Mouse (Mus musculus) neural tube, embryonic 15.5 days (tissue): ENCODE results near the gene Actl6b. TPM values are rescaled to one million over a fixed set of nuclear protein-coding genes. Genes with fewer than 3 reads are reported as not detected.
A peak's percentile ranks its signal among the peaks of the same experiment; 100 is the strongest.

ENCODE experiments used
- ATAC-seq: fragments of 200-750 bp; cut with Nextera tagmentation; 2 replicates; pipeline ENCODE4 v1.8.0; 2017; ENCODE audit warnings: mild to moderate bottlenecking, moderate TSS enrichment, moderate library complexity; ENCODE audit not compliant: low FRiP score
- H3K27ac ChIP-seq: fragments of 300-500 bp; sonication (generic); replicated peaks from 2 replicates; pipeline ENCODE4 v1.5.1; 2015; ENCODE audit warnings: mild to moderate bottlenecking, inconsistent platforms
- H3K27me3 ChIP-seq: fragments of 300-500 bp; sonication (generic); replicated peaks from 2 replicates; pipeline ENCODE4 v1.6.1; 2015; ENCODE audit warnings: inconsistent platforms
- H3K36me3 ChIP-seq: fragments of 300-500 bp; sonication (generic); 2 replicates; pipeline ENCODE4 v1.6.1; 2015; ENCODE audit warnings: inconsistent platforms
- H3K4me1 ChIP-seq: fragments of 300-500 bp; sonication (generic); 2 replicates; pipeline ENCODE4 v1.6.1; 2015; ENCODE audit warnings: inconsistent platforms
- H3K4me2 ChIP-seq: fragments of 300-500 bp; sonication (generic); 2 replicates; pipeline ENCODE4 v1.6.1; 2015; ENCODE audit warnings: inconsistent platforms, mild to moderate bottlenecking, moderate library complexity
- H3K4me3 ChIP-seq: fragments of 300-500 bp; sonication (generic); replicated peaks from 2 replicates; pipeline ENCODE4 v1.5.1; 2015; ENCODE audit warnings: mild to moderate bottlenecking, inconsistent platforms
- H3K9ac ChIP-seq: fragments of 300-500 bp; sonication (generic); replicated peaks from 2 replicates; pipeline ENCODE4 v1.6.1; 2015; ENCODE audit warnings: mild to moderate bottlenecking, inconsistent platforms
- H3K9me3 ChIP-seq: fragments of 300-500 bp; sonication (generic); replicated peaks from 2 replicates; pipeline ENCODE4 v1.6.1; 2016; ENCODE audit warnings: inconsistent platforms
- WGBS: fragments of 180-500 bp; shearing (Covaris S2); methylation state at CpG from one replicate; pipeline ENCODE4 v1.1.7; 2015; ENCODE audit warnings: mixed read lengths; 5-methylcytosine and 5-hydroxymethylcytosine counted together
- polyA plus RNA-seq: library from polyadenylated mRNA; unstranded; fragments of >200 nt; fragmentation: Nextera tagmentation; extraction: Ambion mirVana; gene quantifications from 2 replicates; pipeline ENCODE4 v1.2.1, GENCODE M21; 2015

Actl6b gene
- polyA plus RNA-seq, 1 experiment from 2014 or later = 258 TPM

DNA sequence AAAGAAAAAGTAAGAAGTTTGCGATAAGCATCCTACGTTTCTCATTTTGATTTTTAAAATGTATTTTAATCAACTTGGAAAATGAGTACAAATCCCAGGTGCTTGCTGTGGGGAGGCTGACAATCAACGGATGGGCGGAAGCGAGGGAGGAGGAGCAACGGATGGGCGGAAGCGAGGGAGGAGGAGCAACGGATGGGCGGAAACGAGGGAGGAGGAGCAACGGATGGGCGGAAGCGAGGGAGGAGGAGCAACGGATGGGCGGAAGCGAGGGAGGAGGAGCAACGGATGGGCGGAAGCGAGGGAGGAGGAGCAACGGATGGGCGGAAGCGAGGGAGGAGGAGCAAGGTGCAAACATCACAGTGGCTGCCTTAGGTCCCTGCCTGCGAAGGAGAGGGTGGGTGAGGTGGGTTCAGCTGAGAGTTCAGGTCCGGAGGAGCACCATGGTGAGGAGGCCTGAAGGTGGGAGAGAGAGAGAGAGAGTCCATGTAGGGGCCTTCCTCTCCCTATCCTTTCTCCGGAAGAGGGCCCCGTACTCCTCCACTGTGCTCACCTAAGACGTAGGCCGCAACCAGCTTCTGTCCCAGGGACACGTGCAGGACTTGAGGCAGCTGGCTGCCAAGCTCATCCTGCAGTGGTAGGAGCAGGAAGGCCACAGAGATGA, 43.4 kb downstream of the Actl6b start:
- Histone ChIP-seq H3K27me3 (no peaks in the 10 kb centered on the region), H3K4me1 (peaks cover 22% of the 10 kb centered on the region), H3K36me3 (peaks cover 12% of the 10 kb centered on the region), H3K4me2 (peak overlapping the region; percentile 45), H3K4me3 (0 out of 2 replicates have a peak overlapping the region, but pooled peaks have one; percentile 6), H3K9ac (no peak overlapping the region), H3K9me3 (no peaks in the 10 kb centered on the region), H3K27ac (no peak overlapping the region)
- WGBS = 28% methylated on average over 29 of the region's 30 CpGs
- ATAC-seq = no peak

DNA sequence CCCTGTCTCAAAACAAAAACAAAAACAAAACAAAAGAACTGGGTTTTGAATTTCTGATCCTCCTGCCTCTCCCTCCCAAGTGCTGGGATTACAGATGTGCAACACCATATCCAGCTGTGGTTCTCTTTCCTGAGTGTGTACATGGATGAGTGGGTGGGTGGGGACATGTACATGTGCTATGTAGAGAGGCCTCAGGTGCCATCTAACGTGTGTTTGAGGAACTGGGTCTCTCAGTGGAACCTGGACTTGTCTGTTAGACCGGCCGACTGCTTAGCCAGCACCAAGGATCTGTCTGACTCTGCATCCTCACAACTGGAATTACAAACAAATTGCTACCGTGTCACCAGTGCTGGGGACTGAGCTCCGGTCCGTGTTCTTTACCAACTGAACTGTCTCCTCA, 44.3 kb downstream of the Actl6b start:
- no peak for ATAC-seq
- Histone ChIP-seq H3K9me3 (no peaks in the 10 kb centered on the region), H3K4me3 (no peak overlapping the region), H3K27ac (no peak overlapping the region), H3K4me1 (peaks cover 28% of the 10 kb centered on the region), H3K4me2 (no peak overlapping the region), H3K27me3 (no peaks in the 10 kb centered on the region), H3K36me3 (peaks cover 12% of the 10 kb centered on the region), H3K9ac (no peak overlapping the region)
- 97% methylated on average over 6 of the region's 6 CpGs for WGBS

GRCm38 (mm10) chr5:137598100-137598826, 44.9 kb downstream of the Actl6b start:
- H3K4me1 ChIP-seq = peaks cover 30% of the 10 kb centered on the region
- no peak for ATAC-seq
- H3K27ac ChIP-seq = no peak overlapping the region
- no peak overlapping the region for H3K4me3 ChIP-seq
- no peak overlapping the region for H3K4me2 ChIP-seq
- 95% methylated on average over 2 of the region's 2 CpGs for WGBS
- peaks cover 12% of the 10 kb centered on the region for H3K36me3 ChIP-seq
- no peaks in the 10 kb centered on the region for H3K27me3 ChIP-seq
- H3K9ac ChIP-seq = no peak overlapping the region
- H3K9me3 ChIP-seq = no peaks in the 10 kb centered on the region

GRCm38 (mm10) chr5:137599600-137599999, 46.3 kb downstream of the Actl6b start:
- Histone ChIP-seq H3K36me3 (peaks cover 12% of the 10 kb centered on the region), H3K9ac (peak overlapping the region; percentile 87), H3K4me1 (peaks cover 30% of the 10 kb centered on the region), H3K4me3 (peak overlapping the region; percentile 85), H3K4me2 (peak overlapping the region; percentile 90), H3K27me3 (no peaks in the 10 kb centered on the region), H3K9me3 (no peaks in the 10 kb centered on the region), H3K27ac (no peak overlapping the region)
- WGBS = 83% methylated on average over 9 of the region's 9 CpGs
- ATAC-seq = no peak

DNA sequence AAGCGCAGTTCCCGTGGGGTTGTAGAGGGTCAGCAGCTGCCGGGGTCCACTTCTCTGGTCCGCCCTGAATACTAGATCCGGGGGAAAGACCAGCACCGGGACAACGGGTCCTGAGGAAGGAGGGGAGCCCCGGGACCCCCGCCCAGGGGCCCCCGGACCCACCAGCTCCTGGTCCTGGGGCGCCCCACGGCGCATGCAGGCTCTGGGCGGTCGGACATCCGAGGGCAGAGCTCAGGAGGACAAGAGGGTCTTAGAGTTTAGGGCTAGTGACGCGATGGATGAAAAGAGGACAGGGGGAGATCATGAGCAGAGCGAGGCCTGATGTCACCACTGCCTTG, 46.9 kb downstream of the Actl6b start:
- no peak for ATAC-seq
- Histone ChIP-seq H3K36me3 (peaks cover 12% of the 10 kb centered on the region), H3K27ac (peak overlapping the region; percentile 92), H3K4me3 (peak overlapping the region; percentile 85), H3K4me2 (peak overlapping the region; percentile 90), H3K27me3 (no peaks in the 10 kb centered on the region), H3K9me3 (no peaks in the 10 kb centered on the region), H3K9ac (peak overlapping the region; percentile 87), H3K4me1 (peaks cover 30% of the 10 kb centered on the region)
- 2% methylated on average over 19 of the region's 19 CpGs for WGBS

DNA sequence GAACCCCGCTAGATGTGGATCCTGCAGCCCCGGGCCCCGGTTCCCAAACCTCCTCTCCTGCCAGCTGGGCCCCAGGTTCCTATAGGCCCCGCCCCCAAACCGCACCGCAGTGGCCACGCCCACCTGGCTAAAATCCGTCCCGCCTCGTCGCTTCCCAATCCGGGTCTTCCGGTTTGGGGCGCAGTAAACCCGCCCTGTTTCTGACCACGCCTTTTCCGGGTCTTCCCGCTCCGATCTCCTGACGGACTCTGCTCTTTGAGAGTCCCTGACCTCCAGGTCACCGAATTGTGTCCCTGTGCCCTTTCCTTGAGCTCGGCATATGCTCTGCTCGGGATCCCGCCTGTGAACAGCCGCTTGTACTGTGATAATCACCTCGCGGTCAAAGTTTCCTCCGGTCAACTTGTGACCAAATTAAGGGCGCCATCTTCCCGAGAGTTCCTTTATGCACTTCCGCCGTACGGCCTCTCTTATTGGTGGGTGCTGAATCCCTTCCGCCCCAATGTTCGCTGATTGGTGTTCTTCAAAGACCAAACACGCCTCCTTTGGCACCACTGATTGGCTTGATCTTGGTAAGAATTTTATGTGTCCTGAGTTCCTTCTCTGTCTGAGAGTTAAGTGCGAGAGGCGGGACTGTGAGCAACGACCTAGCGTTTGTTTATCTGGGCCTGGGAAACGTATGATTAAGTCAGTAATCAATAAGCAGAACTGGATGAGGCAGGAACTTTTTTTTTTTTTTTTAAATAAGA, 47.5 kb downstream of the Actl6b start, which contains the start of gene Mospd3:
Mospd3 (minus strand) TSS at position 440 of the 746 bp plus-strand sequence.
- Histone ChIP-seq H3K4me3 (peak within 1 kb of the TSS; percentile 85), H3K27me3 (no peaks in the 10 kb centered on the region), H3K9me3 (no peaks in the 10 kb centered on the region), H3K4me1 (peaks cover 30% of the 10 kb centered on the region), H3K36me3 (peaks cover 9% of the 10 kb centered on the region), H3K9ac (peak within 1 kb of the TSS; percentile 87), H3K4me2 (peak within 1 kb of the TSS; percentile 90), H3K27ac (peak within 1 kb of the TSS; percentile 92)
- ATAC-seq = peak; percentile 96
- WGBS = under 1% methylated on average over 41 of the region's 41 CpGs

DNA sequence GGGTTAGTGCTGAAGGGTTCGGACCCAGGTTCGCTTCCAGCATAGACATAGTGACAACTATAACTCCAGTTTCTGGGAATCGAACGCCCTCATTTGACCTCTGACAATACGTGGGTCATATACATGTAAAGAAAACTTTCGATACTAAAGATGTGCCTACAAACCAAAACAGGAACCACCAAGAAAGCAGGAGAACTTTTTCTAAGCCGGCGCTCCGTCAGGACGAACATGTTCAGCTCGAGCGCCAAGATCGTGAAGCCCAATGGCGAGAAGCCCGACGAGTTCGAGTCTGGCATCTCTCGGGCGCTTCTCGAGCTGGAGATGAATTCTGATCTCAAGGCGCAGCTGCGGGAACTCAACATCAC, 48.0 kb downstream of the Actl6b start:
- Histone ChIP-seq H3K9me3 (no peaks in the 10 kb centered on the region), H3K4me2 (peak overlapping the region; percentile 90), H3K4me1 (peaks cover 30% of the 10 kb centered on the region), H3K27ac (peak overlapping the region; percentile 92), H3K9ac (peak overlapping the region; percentile 42), H3K36me3 (peaks cover 9% of the 10 kb centered on the region), H3K27me3 (no peaks in the 10 kb centered on the region), H3K4me3 (peak overlapping the region; percentile 85)
- ATAC-seq = no peak
- WGBS = under 1% methylated on average over 22 of the region's 22 CpGs

DNA sequence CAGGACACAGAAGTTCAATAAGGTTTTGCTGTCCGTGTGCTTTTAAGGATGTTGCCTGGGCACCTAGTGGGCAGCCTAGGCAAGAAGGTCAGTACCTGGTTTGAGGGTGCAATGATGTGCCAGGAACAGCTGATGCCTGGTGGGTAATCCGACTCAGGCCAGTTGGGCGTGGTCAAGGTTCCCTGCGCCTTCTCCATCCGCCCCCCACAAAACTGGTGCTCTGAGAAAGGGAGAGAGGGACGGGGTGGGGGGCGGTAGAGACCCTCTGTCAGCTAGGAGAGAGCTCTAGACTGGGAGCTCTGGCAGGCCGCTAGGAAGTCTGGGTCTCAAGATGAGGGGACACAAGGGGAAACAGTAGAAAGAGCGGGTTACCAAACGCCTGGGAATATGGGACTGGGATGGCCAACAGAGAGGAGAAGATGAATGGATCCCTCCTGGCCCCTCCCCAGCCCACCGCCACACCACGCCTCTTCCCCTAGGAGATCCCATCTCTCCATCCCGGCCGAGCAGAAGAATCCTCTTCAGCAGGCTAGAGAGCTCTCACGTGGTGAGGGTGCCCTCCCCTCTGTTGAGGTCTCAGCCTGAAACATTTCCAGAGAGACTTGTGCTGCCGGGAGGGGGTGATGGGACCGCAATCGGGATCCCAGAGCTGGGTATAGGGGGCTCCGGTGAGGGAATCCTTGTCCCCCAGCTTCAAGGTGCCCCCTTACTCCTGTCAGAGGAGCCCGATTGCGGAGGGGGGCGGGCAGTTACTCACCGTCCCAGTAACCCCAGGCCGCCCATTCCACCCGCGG, 54.7 kb downstream of the Actl6b start:
- Histone ChIP-seq H3K27me3 (peaks cover 13% of the 10 kb centered on the region), H3K4me3 (no peak overlapping the region), H3K36me3 (no peaks in the 10 kb centered on the region), H3K4me2 (peak overlapping the region; percentile 47), H3K27ac (no peak overlapping the region), H3K9me3 (no peaks in the 10 kb centered on the region), H3K9ac (peak overlapping the region; percentile 17; the same call in 1 of the 2 replicates), H3K4me1 (peaks cover 20% of the 10 kb centered on the region)
- WGBS = 13% methylated on average over 26 of the region's 26 CpGs
- no peak for ATAC-seq

GRCm38 (mm10) chr5:137608654-137609190, 55.4 kb downstream of the Actl6b start:
- peak overlapping the region; percentile 17; the same call in 1 of the 2 replicates for H3K9ac ChIP-seq
- no peak overlapping the region for H3K27ac ChIP-seq
- H3K4me3 ChIP-seq = no peak overlapping the region
- H3K9me3 ChIP-seq = no peaks in the 10 kb centered on the region
- no peaks in the 10 kb centered on the region for H3K36me3 ChIP-seq
- peak overlapping the region; percentile 47 for H3K4me2 ChIP-seq
- H3K27me3 ChIP-seq = peaks cover 13% of the 10 kb centered on the region
- peaks cover 20% of the 10 kb centered on the region for H3K4me1 ChIP-seq
- no peak for ATAC-seq
- 20% methylated on average over 23 of the region's 23 CpGs for WGBS

DNA sequence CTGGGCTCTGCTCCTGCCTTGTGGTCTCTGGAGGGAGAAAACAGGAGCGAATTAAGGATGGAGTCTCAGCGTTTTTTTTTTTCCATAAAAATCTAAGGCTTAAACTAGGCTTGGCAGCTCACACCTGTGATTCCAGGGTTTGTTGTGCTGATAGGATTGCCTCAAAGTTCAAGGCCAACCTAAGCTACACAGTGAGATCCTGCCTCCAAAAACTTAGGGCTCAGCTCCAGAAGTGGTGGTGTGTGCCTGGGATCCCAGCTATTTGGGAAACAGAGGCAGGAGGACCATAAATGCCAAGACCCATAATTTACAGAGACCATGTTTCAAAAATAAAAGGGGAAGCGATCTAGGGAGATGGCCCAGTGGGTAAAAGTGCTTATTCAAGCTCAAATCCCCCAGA, 56.0 kb downstream of the Actl6b start:
- H3K27me3 ChIP-seq = peaks cover 13% of the 10 kb centered on the region
- ATAC-seq = no peak
- H3K9me3 ChIP-seq = no peaks in the 10 kb centered on the region
- no peak overlapping the region for H3K27ac ChIP-seq
- peaks cover 20% of the 10 kb centered on the region for H3K4me1 ChIP-seq
- no peak overlapping the region for H3K9ac ChIP-seq
- H3K36me3 ChIP-seq = no peaks in the 10 kb centered on the region
- H3K4me3 ChIP-seq = no peak overlapping the region
- 56% methylated on average over 3 of the region's 3 CpGs for WGBS
- H3K4me2 ChIP-seq = 0 out of 2 replicates have a peak overlapping the region, but pooled peaks have one; percentile 47

GRCm38 (mm10) chr5:137610056-137610455, 56.7 kb downstream of the Actl6b start:
- Histone ChIP-seq H3K9ac (no peak overlapping the region), H3K27ac (peak overlapping the region; percentile 69; the same call in 1 of the 2 replicates), H3K4me2 (peak overlapping the region; percentile 24), H3K9me3 (no peaks in the 10 kb centered on the region), H3K4me3 (peak overlapping the region; percentile 22), H3K27me3 (peaks cover 13% of the 10 kb centered on the region), H3K4me1 (peaks cover 20% of the 10 kb centered on the region), H3K36me3 (no peaks in the 10 kb centered on the region)
- 73% methylated on average over 4 of the region's 4 CpGs for WGBS
- no peak for ATAC-seq
